Mouse (Mus musculus) kidney, adult 2 months (tissue): ENCODE measurements around the gene Aldh3a2.

Source experiments
- CTCF ChIP-seq: fragments of 200-500 bp; conservative IDR thresholded peaks from 2 replicates; pipeline ENCODE4 v1.5.1; 2011; ENCODE audit warnings: low read depth, mild to moderate bottlenecking, control low read depth, low read length, moderate library complexity, mixed read lengths; ENCODE audit not compliant: insufficient read depth, insufficient read length
- POLR2A ChIP-seq: fragments of 200-500 bp; IDR thresholded peaks from one replicate; pipeline ENCODE4 v1.6.1; 2011; ENCODE audit warnings: low read depth, low read length, control low read depth

GRCm38 (mm10) chr11:61225511-61225910, 41.8 kb downstream of the Aldh3a2 start:
- TF ChIP-seq CTCF (no peak), POLR2A (no peak)
